Mouse (Mus musculus) testis, adult 2 months (tissue): ENCODE measurements around the gene Supt3.

ENCODE experiments used
- CTCF ChIP-seq: fragments of 200-500 bp; IDR thresholded peaks from 2 replicates; pipeline ENCODE4 v1.5.1; 2012; ENCODE audit warnings: low read depth, mild to moderate bottlenecking, inconsistent platforms, low read length, moderate library complexity; ENCODE audit not compliant: control insufficient read depth, insufficient read depth, insufficient replicate concordance
- POLR2A ChIP-seq: fragments of 200-500 bp; IDR thresholded peaks from 2 replicates; pipeline ENCODE4 v1.6.1; 2012; ENCODE audit warnings: low read depth, mild to moderate bottlenecking, inconsistent platforms, low read length, moderate library complexity; ENCODE audit not compliant: control insufficient read depth

- TF ChIP-seq CTCF (no peak), POLR2A (no peak)
These were observed 41.9 kb downstream of the Supt3 start for GRCm38 (mm10) chr17:44818825-44819224.
